Mouse (Mus musculus) adrenal gland, adult 18-20 months (tissue): Measurements from ENCODE around the gene Atg9b. TPM values are rescaled to one million over a fixed set of nuclear protein-coding genes. Genes with fewer than 3 reads are reported as not detected.

Experiments used
- DNase-seq, 2 experiments: peaks; one replicate each; pipeline ENCODE4 v3.0.0; 2021 to 2022; ENCODE audit warnings: low spot score in 2 of 2
- total RNA-seq, 2 experiments: library from RNA; stranded (reverse); gene quantifications; 1 replicate in 1 of 2; 2 replicates in 1 of 2; pipeline ENCODE4 v1.2.3; 2021

The Atg9b gene
- total RNA-seq, 2 experiments from 2014 or later = 1.3 to 2.6 TPM

DNA sequence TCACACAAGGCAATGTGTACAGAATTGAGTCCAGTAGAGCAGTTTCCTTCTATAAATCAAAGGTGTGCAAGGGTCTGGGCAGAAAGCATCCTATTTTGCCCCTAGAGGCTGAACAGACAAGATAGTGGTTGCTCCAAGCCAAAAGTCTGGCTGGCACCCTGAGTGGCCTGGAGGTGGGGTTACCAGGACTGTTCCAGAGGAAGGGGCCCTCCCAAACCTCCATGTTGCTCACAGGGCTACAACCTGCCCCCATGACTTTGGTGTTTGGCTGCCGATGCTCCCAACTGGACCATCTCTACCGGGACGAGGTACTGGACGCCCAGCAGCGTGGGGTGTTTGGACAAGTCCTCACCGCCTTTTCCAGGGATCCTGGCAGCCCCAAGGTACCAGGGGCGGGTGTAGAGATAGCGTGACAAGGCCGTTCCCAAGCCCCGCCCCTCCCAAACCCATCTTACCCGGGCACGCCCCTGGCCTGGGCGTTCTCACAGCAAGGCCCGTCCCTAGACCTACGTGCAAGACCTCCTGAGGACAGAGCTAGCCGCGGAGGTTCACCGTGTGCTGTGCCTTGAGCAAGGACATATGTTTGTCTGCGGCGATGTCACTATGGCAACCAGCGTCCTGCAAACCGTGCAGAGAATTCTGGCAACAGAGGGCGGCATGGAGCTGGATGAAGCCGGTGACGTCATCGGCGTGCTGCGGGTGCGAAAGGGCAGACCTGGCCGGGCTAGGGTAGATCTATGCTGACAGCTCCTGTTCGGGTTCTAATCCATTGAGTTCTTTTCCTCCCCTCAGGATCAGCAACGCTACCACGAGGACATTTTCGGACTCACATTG, 8.7 kb downstream of the Atg9b start:
- peak; percentile 86 to 87 for DNase-seq

DNA sequence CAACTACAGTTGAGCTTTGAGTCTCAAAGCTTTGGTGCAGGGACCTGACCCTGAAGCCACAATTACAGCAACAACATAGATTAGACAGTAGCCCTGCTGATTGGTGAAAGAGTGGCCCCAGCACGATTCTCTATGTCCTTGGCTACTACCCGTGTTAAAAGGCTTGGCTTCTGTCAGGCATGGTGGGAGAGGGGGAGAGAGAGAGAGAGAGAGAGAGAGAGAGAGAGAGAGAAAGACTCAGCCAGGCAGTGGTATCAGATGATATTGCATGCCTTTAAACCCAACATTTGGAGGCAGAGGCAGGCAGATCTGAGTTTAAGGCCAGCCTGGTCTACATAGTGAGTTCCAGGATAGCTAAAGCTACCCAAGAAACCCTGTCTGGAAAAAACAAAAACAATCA, 10.0 kb downstream of the Atg9b start:
- DNase-seq = no peak

GRCm38 (mm10) chr5:24381486-24381885, 10.5 kb downstream of the Atg9b start:
- DNase-seq = no peak

GRCm38 (mm10) chr5:24380499-24380898, 11.4 kb downstream of the Atg9b start:
- DNase-seq = no peak

GRCm38 (mm10) chr5:24379501-24379900, 12.4 kb downstream of the Atg9b start:
- DNase-seq = no peak

DNA sequence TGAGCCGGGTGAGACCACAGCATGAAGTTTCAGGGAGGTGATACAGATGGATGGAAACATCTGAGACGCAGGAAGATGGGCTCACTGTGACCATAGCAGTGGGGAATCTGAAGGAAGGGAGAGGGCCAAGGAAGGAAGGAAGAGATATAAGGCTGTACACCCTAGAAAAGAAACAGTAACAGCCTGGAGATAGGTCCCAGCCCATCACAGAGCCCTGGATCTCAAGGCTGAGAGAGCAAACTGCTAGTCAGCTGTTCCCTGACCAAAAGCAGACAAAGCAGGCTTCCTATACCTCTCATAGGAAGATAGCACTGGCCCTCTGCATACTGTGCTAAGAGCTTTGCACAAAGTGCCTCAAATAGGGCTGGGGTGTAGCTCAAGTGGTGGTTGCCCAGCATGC, 13.2 kb downstream of the Atg9b start:
- DNase-seq = no peak

DNA sequence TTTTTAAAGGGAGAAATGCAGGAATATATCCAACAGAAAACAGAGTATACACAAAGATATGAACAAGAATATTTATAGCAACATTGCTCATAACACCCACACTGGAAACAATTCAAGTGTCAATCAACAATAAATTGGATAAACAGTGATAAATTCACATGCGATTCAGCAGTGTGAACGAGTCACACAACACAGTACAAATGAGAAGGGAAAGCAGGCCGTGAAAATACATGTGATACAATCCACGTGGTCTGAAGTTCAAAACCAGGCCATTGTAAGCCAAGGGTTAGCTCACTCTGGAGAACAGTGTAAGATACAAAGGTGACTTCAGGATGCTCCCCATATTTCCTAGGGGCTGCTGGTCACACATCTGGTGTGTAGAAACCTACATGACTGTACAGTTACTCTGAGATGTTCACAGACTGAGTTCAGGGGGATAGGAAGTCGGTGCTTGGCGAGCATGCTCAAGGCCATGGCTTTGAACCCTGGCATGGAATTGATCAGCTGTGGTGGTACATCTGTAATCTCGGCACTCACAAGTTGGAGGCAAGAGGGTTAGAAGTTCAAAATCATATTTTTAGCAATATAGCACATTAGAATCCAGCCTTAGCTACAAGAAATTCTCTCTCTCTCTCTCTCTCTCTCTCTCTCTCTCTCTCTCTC, 17.1 kb downstream of the Atg9b start:
- DNase-seq = no peak

DNA sequence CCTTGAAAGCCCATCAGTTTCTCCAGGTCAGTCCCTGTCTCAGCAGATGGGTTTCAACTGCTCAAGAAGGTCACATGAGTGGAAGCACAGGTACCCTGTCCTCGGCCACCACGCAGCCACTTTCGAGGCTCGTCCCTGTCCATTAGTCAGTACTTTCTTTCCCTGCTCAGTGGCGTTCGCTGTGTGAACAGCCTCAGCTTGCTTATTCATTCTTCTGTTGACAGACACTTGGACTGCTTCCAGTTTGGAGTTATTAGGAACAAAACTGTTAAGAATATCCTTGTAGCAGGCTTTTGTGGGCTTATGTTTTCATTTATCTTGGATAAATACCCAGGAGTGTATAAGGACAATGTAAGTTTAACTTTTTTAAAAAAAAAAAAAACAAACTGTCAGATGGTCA, 17.7 kb downstream of the Atg9b start:
- no peak for DNase-seq

DNA sequence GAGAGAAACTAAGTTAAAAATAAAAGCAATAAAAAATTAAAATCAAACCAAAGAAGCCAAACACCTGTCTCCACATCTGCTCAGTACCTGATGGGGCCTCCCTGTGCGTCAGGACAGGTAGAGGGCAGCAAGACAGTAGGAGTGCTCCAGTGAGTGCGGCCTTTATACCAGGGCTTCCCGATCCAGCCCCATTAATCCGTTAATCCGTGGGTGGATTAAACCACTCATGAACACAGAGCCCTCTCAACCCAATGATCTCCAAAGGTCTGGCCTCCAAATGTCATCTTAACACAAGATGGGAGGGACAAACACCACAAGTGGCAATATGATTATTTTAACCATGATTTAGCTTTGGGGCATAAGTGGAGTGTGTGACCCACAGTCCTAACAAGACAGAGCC, 18.1 kb downstream of the Atg9b start:
- DNase-seq = no peak

DNA sequence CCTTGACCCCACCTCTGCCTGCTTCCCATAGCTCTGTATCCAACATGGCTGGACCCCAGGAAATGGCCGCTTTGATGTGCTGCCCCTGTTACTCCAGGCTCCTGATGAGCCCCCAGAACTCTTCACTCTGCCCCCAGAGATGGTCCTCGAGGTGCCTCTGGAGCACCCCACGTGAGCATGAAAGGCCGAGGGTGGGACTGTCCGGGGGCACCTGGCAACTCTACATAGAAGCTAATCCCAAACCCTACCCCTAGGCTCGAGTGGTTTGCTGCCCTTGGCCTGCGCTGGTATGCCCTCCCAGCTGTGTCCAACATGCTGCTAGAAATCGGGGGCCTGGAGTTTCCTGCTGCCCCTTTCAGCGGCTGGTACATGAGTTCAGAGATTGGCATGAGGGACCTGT, 22.2 kb downstream of the Atg9b start:
- no peak for DNase-seq

- no peak for DNase-seq
Observed at GRCm38 (mm10) chr5:24366426-24366825, 25.5 kb downstream of the Atg9b start.

DNA sequence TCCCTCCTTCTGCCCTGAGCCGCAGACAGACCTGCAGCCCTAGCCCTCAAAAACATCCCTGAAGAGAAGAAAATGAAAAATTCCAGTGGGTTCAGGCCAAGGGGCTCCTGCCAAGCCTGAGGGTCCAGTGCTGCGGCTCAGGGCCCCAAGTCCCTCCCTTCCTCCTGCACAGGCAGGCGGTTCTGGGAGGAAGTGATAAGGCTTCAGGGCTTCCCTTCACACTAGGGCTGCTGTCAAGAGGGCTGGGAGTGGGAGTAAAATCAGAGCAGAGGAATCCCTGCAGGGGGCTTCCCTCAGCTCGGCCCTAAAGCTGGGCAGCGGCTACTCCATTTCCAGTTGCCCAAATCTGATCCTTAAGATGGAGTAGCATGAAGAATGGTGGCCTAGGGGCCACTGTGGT, 26.4 kb downstream of the Atg9b start:
- no peak for DNase-seq

DNA sequence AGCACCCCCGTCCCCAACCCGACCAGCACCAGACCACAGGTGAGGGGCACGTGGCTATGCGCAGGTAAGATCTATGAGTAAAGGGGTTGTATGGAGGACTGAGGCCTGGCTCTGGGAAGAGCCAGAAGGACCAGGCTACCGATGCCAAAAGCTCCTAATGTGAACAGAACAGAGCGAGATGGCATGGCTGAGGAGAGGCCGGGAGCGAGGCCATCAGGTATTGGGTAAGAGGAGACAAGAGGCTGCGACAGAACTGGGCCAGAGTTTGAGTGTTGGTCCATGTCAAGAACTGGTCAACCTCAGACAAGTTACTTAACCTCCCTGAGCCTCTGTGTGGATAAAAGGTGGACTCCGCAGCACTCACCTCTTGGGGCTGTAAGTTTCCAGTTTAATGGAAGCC, 27.0 kb downstream of the Atg9b start:
- no peak for DNase-seq

DNA sequence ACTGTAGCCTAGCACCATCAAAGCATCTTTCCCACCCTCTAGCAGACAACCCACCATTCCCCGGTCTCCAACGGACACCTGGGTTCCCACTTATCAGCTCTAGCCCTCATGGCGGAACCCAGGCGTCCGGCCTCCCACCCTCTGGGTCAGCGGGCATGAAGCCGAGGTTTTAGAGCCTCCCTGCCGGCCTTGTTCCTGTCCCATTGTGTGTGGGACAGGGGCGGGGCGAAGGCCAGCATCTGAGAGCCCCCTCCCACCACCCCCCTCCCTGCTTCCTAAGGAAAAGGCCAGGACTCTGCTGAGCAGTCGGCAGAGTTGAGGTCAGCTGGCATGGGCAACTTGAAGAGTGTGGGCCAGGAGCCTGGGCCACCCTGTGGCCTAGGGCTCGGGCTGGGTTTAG, 27.4 kb downstream of the Atg9b start, which contains the start of gene Nos3:
Gene Nos3 (plus strand): TSS at position 303 of the 400 bp plus-strand sequence.
- no peak for DNase-seq

GRCm38 (mm10) chr5:24364061-24364460, 27.9 kb downstream of the Atg9b start:
- no peak for DNase-seq

GRCm38 (mm10) chr5:24363467-24363866, 28.5 kb downstream of the Atg9b start:
- no peak for DNase-seq

DNA sequence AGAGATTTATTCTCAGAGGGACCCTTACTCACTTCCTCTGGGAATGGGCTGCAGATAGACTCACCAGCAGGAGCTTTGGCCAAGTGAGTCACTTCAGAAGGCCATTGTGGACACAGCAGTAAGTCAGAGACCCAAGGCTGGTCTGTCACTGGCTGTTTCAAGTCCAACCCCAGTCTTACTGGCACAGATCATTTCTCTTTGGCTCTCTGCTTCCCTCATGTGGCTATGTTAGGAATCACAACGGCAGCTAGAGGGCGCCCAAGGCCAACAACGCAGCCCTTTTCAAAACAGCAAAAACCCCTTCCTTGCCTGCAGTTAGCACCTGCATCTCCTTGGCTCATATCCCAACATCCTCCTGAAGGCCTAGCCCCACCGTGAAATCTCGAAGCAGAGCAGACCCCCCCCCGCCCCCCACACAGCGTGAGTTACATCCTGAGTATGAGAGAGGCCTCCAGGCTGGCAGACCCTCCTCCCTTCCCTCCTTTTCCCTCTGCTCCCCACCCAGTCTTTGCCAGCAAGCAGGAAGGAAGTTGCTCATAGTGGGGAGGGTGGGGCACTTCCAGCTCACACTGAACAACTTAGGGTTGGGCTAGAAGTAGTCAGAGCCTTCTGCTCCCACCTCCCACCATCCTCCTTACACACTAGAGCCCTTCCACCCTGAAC, 31.0 kb downstream of the Atg9b start:
- DNase-seq = peak; percentile 82 to 86

DNA sequence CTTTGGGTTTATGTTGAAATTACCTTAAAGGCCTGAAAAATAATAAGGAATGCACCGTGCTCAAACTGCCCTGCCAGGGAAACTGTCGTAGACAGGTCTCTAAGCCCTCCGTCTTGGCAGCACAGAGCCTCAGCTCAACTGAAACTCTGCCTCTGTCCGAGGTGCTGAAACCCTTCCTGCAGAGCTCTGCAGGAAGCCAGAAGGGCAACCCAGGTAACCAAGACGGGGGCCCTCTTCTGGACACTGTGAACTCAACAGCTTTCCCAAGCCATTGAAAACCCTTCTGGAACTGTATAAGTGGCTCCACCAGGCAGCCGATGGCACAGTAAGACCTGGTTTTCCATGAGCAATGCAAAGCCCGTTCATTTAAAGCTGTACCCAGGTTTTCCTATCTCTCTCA, 34.5 kb downstream of the Atg9b start:
- DNase-seq = peak; percentile 55 to 65

DNA sequence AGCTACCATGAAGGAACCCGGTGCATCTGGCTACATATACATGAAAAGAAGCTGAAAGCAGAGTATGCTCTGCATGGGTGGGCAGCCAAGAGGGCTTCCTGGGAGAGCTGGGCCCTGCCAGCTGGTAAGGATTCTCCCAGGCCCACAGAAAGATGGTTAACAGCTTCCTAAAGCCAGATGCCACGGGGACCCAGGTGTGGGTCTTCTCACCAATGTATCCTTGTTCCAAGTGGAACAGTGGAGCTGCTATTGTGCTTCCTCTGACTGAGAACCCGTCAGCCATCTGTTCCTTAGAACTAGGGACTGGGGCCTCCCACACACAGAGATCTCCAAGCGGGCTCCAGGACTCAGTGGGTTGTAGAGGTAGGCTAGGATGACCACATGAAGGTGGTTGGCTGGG, 35.2 kb downstream of the Atg9b start:
- DNase-seq = no peak

DNA sequence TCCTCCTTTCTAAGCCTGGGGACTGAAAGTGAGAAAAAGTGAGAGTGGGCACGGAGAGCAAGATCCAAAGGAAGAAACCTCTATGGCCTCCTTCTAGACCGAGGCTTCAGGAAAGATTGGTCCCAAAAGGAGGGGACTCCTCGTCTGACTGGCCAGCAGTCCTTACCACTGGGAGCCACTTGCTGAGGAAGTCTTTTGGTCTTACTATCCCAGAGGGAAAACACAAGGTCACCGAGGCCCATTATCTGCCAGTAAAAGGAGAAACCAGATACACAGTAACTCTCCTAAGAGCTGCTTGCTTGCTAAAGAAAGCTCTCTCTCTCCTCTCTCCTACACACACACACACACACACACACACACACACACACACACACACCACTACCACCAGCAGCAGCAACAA, 38.6 kb downstream of the Atg9b start:
- DNase-seq = no peak

DNA sequence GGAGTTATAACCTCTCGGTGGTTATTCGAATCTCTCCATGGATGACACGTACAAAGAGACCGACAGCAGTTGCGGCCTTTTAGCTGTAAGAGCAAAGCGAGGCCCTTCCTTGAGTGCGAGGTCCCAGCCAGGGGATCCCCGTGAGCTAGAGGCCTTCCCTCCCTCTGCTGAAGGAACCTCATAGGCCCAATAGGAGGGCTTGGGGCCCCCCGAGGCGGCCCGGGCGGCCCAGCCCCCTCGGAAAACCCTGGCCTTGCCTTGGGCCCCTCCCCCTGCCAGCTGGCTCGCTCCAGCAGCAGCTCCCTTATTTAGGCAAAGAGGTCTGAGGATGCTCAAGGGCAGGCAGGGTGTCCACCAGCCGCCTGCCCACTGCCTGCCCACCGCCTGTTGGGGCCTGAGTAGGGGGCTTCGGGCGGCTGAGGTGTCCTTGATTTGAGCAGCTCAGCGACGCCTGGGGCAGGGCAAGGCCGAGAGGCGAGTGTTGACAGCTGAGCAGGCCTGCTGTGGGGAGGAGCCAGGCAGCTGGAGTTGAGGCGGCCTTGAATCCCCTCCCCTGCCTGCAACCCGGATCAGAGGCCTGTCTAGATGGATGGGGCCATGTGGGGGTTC, 39.6 kb downstream of the Atg9b start:
- peak in 1 of 2 experiments; percentile 50 for DNase-seq
